Mouse (Mus musculus): ENCODE results near the gene Taf11.
A peak's percentile ranks its signal among the peaks of the same experiment; 100 is the strongest.

Taf11 gene

GRCm38 (mm10) chr17:27920676-27921075 lies 11.0 kb upstream of the Taf11 start:
- DNase-seq (ENCODE audit: low read depth): no peak

GRCm38 (mm10) chr17:27916366-27916765 lies 6.7 kb upstream of the Taf11 start:
- DNase-seq (ENCODE audit: low read depth): no peak

GRCm38 (mm10) chr17:27914742-27915141 lies 5.1 kb upstream of the Taf11 start:
- no peak for DNase-seq (ENCODE audit: low read depth)

DNA sequence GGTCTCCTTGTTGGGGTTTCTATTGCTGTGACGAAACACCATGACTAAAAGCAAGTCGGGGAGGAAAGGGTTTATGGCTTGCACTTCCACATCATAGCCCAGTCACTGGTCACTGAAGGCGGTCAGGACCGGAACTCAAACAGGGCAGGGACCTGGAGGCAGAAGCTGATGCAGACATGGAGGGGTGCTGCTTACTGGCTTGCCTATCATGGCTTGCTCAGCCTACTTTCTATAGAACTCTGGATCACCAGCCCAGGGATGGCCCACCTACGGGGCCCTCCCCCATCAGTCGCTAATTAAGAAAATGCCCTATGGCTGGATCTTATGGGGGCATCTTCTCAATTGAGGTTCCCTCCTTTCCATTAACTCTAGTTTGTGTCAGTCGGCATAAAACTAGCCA lies 1.7 kb upstream of the Taf11 start:
- no peak for DNase-seq (ENCODE audit: low read depth)

- DNase-seq (ENCODE audit: low read depth): peak; percentile 93
These were observed 589 bp downstream of the Taf11 start, which contains the start of gene Anks1 for GRCm38 (mm10) chr17:27908888-27909621. Gene Anks1, plus strand, starts transcription at chr17:27909306.

- DNase-seq (ENCODE audit: low read depth): peak; percentile 71
These were observed 1.3 kb downstream of the Taf11 start for GRCm38 (mm10) chr17:27908206-27908887.

- DNase-seq (ENCODE audit: low read depth): peak; percentile 88
These were observed 2.0 kb downstream of the Taf11 start for GRCm38 (mm10) chr17:27907512-27908205.

GRCm38 (mm10) chr17:27886499-27887210 lies 23.0 kb downstream of the Taf11 start:
- no peak for DNase-seq (ENCODE audit: low read depth)

- DNase-seq (ENCODE audit: low read depth): no peak
These were observed 25.6 kb downstream of the Taf11 start for GRCm38 (mm10) chr17:27883994-27884393.

DNA sequence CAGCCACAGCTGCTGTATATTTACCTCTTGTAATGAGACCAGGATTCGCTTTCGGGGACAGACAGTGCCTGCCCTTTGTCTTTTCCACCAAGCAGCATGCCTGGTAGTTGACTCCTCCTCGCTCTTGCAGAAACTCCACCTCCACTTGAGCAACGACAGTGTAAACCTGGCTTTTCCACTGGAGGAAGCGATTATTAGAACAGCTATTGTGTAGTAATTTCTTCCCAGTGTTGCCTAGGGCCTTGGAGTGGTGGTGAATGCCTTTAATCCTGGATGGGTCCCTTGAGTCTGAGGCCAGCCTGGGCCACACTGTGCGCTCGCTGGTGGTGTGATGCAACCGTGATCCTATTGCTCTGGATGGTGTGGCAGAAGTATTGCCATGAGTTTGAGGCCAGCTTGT lies 26.5 kb downstream of the Taf11 start:
- no peak for DNase-seq (ENCODE audit: low read depth)

DNA sequence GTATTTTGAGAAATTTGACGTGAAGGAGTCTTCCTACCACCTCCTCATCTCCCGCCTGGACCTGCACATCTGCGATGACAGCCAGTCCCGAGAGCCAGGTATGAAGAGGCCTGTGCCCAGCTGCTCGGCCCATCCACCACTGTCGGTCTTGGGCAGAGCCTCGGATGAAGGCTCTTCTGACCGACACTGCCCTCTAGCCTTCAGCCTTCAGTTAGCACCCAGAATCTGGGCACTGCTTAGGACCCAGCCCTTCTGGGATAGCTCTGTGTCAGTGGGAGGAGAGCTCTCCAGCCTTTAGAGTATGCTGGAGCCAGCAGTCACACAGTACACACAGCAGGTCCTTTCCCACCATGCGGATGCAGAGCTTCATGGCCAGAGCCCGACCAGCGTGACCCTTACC lies 28.1 kb downstream of the Taf11 start:
- DNase-seq (ENCODE audit: low read depth): no peak

DNA sequence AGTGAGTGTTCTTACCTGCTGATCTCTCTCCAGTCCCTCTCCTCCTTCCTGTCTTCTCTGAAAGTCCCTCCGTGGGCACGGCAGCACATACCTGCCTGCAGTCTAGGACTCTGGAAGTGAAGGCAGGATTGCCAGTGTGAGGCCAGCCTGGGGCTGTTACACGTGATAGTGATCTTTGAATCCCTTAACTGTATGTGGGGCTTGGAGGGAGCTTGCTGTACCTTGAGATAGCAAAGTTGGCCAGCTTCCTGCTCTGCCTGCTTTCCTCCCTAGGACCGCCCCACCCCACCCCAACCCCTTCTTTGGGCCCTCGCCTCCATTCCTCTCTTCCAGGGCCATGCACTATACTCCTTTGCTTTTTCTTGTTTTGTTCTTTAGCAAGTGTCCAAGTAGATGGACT lies 35.1 kb downstream of the Taf11 start:
- no peak for DNase-seq (ENCODE audit: low read depth)

DNA sequence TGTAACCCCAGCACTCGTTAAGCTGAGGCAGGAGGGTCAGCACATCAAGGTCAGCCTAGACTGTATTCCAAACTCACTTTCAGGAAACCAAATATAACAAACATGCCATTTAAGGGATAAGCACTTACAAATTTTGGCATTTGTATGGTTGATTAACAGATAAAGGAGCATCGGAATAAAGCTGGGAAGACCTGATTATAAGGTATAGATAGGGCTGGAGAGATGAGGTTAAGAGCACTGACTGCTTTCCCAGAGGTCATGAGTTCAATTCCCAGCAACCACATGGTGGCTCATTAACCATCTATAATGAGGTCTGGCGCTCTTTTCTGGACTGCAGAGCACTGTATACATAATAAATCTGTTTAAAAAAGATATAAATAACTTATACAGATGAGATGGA lies 36.1 kb downstream of the Taf11 start:
- DNase-seq (ENCODE audit: low read depth): no peak

DNA sequence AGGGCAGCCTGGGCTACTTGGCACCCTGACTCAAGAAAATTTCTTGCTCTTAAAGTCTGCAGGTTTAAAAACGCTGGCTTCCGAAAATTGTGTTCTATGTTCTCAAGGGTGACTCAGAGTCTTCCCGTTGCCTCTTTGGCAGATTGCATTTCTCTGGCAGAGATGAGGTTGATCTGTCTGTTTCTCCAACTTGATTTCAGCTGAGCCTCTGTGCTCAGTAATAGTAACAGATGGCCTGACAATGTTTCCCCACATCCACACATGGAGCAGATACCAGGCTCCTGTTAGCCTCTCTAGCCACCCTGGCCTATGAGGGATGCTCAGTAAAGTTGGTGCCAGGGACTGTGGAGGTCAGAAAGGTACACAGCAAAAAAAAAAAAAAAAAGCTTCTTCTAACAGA lies 37.8 kb downstream of the Taf11 start:
- no peak for DNase-seq (ENCODE audit: low read depth)

DNA sequence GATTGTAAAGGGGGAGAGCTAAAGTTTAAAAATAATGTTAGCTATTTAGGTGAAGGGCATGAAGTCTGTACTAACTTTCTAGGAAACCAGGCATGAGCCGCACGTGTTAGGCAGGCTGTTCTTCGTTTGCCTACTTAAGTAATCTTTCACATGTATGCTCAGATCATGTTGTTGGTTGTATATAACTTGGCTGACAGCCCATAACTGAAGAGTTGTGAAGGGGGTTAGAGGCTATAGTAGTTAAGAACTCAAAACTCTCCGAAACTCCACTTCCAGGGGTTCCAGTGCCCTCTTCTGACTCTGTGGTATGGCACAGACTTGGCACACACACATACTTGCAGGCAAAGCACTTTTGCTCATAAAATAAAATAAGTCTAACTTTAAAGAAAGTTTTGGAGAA lies 42.9 kb downstream of the Taf11 start:
- DNase-seq (ENCODE audit: low read depth): no peak

DNA sequence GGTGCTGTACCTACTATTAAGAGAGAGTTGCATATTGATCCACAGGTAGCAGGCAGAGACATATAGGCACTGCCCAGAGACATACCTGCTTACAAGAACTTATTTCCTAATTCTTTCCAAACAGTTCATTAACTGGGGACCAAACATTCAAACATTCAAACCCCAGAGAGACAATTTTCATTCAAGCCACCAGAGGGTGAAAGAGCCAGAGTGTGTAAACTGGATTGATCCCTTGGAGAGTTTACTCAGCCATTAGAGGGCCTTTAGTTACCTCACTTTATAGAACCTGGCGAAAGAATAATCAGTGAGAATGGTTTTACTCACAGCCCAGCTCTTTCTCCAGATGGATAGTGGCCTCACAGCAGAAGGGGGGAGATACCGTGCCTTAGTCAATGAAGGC lies 44.2 kb downstream of the Taf11 start:
- no peak for DNase-seq (ENCODE audit: low read depth)

DNA sequence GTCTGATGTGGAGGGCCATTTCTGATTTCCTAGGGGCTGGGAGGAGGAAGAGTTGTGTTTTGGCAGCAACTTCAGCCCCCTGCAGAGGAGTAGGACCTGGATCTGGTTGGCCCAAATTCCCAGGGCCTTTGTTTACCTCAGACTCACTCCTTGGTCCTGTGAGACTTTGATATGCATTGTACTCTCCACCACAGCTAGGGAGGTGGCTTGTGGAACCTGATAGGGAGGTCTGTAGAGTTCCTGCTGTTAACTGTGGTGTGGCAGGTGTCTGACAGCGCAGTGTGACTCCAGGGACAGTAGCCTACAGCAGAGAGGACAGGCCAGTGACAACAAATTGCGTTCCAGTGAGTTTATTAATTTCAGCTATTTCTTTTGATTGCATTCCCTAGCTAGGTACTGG lies 50.5 kb downstream of the Taf11 start:
- DNase-seq (ENCODE audit: low read depth): no peak

DNA sequence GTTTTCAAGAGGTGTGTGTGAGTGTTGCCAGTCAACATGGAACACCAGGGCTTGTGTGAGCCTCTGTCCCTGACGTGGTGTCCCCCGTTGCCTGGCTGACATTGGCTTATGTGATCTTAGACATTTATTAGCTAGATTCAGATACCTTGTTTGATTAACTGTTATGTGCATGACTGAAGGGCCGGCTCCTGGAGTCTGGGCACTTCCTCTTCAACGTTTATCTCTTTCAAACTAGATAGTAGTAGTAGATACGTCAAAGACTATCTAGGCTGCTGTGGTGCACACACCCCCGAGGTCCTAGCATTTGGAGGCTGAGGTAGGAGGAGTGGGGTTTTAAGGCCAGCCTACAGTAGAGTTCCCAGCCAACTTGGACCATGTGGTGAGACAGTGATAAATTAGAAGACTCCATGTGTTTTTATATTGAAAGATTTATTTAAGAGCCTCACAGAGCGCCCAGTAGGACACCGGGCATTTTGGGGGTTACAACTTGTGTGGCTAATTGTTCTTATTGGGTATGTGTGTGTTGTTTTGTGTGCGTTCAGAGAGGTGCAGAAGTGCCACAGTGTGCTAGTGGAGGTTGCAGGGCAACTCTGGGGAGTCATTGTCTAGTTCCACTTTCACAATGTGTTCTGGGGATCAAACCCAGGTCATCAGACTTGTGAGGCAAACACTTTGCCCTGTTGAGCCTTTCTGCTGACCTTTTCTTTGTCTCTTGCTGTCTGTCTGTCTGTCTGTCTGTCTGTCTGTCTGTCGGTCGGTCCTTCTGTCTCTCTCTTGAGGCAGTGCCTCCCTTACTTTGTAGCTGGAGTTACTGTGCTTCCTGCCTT lies 51.8 kb downstream of the Taf11 start:
- DNase-seq (ENCODE audit: low read depth): no peak

DNA sequence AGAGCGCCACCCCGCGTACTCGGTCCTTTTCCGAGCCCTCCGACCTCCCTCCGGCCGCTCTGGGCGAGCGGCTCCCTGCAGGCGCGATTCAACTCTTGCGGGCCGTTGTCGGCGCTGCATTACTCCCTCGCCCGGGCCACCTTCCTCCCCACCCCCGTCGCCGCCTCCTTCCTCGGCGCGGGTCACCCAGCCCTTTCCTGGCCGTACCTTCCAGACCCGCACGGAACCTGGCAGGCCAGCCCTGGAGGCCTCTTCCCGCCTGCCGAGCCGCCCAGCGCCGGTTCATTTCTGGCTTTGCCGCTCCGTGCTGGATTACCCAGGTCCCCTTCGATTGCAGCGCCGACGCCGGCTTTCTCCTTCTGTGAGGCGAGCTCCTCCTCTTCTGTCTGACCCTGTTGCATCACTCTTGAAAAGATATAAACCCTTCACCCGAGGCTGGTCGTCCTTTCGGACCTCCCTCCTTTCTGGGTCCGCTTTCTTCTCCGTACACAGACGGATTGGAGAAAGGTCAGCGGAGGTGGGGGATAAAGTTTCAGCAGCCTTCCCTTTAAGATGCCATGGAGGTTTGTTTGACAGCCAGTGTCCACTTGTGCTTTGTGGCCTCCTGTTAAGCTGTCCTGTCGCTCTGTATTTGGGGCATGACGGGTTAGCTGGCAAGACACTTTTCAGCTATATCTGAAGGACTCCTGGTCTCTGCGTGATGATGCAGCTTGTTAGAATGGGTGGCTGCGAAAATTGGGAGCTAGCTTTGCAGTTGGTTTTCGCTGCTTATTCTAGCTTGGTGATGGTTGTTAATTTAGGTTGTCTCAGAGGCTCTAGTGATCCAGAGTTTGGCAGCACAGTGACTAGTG lies 52.6 kb downstream of the Taf11 start:
- DNase-seq (ENCODE audit: low read depth): peak; percentile 53

DNA sequence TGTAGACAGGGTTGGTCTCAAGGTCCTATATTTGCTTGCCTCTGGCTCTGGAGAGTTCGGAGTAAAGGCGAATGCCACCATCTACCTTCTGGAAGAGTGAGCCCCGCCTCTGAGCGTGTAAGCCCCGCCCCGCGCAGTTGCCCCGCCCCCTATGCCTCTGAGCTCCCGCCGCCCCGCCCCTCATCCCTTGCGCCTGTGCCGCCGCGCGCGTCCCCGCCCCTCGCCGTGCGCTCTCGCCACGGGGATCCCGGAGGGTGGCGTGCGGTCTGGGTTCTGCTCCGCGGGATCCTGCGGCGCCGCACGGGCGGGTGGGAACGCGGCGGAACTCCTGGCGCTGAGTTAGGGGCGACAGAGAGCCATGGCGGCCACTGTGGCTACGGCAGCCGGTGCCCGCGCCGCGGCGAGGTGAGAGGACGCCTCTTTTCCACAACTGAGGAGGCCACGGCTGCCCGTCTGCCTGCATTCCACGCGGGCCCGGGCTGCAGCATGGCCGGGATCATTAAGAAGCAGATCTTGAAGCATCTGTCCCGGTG lies 53.3 kb downstream of the Taf11 start, which contains the start of gene Uhrf1bp1:
Uhrf1bp1 (plus strand) TSS at position 177 of the 533 bp plus-strand sequence.
- peak; percentile 87 for DNase-seq (ENCODE audit: low read depth)

All from naive thymus-derived CD4-positive, alpha-beta T cell, adult 2 months (primary cell).